Mouse (Mus musculus): ENCODE measurements around the gene Otud7a.

- TF ChIP-seq E2F4 (IDR thresholded peaks at IDR 0.05; ENCODE audit: insufficient read depth), result no peak
- no peak for TF ChIP-seq POLR2A (IDR thresholded peaks at IDR 0.05; ENCODE audit: insufficient read length, low read depth)
- no peak for TF ChIP-seq CEBPB (IDR thresholded peaks at IDR 0.05; ENCODE audit: insufficient read depth, poor library complexity, severe bottlenecking)
- TF ChIP-seq TCF12 (IDR thresholded peaks at IDR 0.05; ENCODE audit: insufficient read depth, poor library complexity, severe bottlenecking), result no peak
- no peak for TF ChIP-seq MYOD1 (IDR thresholded peaks at IDR 0.05; ENCODE audit: control insufficient read depth in 1 of 3, insufficient read length in 2 of 3, low read depth in 2 of 3)
- TF ChIP-seq REST (IDR thresholded peaks at IDR 0.05; ENCODE audit: insufficient read depth, insufficient read length), result no peak
- TF ChIP-seq MYOG (IDR thresholded peaks at IDR 0.05; ENCODE audit: control insufficient read depth in 1 of 3, insufficient read depth in 1 of 3, insufficient read length in 2 of 3, low read depth in 2 of 3), result no peak
- TF ChIP-seq USF1 (IDR thresholded peaks at IDR 0.05; ENCODE audit: low read depth), result no peak
- TF ChIP-seq POLR2AphosphoS2 (IDR thresholded peaks at IDR 0.05; ENCODE audit: insufficient read length, low read depth), result no peak
These were observed 114.4 kb downstream of the Otud7a start for GRCm38 (mm10) chr7:63558918-63559317.

Data from myocyte (in vitro differentiated cells).